Mouse (Mus musculus) heart, adult 2 months (tissue): Measurements from ENCODE around the gene Loxl4.

Experiments used
- CTCF ChIP-seq: fragments of 200-600 bp; IDR thresholded peaks from 2 replicates; pipeline ENCODE4 v1.8.1; 2022; ENCODE audit warnings: antibody characterized with exemption, mild to moderate bottlenecking, moderate library complexity
- EP300 ChIP-seq: fragments of 200-500 bp; IDR thresholded peaks from 2 replicates; pipeline ENCODE4 v1.6.1; 2011; ENCODE audit warnings: low read depth, low read length, control low read depth; ENCODE audit not compliant: insufficient read depth
- POLR2A ChIP-seq: fragments of 200-500 bp; IDR thresholded peaks from 2 replicates; pipeline ENCODE4 v1.6.1; 2011; ENCODE audit warnings: mild to moderate bottlenecking, low read depth, low read length, control low read depth; ENCODE audit not compliant: insufficient read depth

DNA sequence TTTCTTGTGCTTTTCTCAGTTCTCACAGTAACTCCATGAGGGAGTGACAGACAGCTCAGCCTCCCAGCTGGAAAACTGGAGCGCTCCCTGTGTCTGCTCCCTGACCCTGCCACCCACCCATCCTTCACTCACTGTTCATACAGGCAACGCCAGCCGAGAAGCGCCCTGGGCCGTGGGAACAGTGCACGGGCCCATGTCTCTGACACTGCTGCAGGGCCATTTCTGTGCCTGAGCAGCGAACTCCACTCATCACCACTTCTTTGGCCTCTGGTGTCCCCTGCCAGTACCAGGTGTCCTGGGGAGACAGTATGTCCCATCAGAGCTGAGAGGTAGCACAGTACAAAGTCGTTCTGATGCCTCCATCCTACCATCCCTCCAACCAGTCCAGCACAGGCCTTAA, 10.6 kb downstream of the Loxl4 start:
- TF ChIP-seq POLR2A (no peak), CTCF (no peak), EP300 (no peak)
